8 mouse cellular contexts compared by ENCODE assay signal in genomic region chr19:56817851-56818526, GRCm38 (mm10). TPM values are rescaled to one million over a fixed set of nuclear protein-coding genes. Genes with fewer than 3 reads are reported as not detected.
DNase-seq lines count a peak whose midpoint lies in the region; ATAC-seq and TF ChIP-seq lines count a peak whose summit lies in the region.

No protein-coding gene starts in this region.

- DNase-seq in cerebellum, adult 11-12 months = peak; percentile 35
- DNase-seq in midbrain, postnatal 0 days (ENCODE audit: low spot score) = peak; percentile 60
- no peak for DNase-seq in midbrain, embryonic 11.5 days (ENCODE audit: low spot score, missing footprints)
- DNase-seq in hindbrain, embryonic 14.5 days (ENCODE audit: low spot score) = peak; percentile 42
- no peak for DNase-seq in c-Kit-positive CD71-positive TER-119-positive erythroid progenitor cells, embryonic 14.5 days (ENCODE audit: low spot score)

- peak overlapping the region; percentile 18; the same call in 1 of the 2 replicates for H3K4me2 ChIP-seq in midbrain, postnatal 0 days (ENCODE audit: low read depth, low read length, poor library complexity, severe bottlenecking)
- no peak overlapping the region for H3K4me2 ChIP-seq in midbrain, embryonic 11.5 days
- H3K4me2 ChIP-seq in hindbrain, embryonic 14.5 days (replicated peaks) = peak overlapping the region; percentile 12; the same call in 1 of the 2 replicates
- H3K4me2 ChIP-seq in lung, embryonic 15.5 days = peak overlapping the region; percentile 40

- H3K9ac ChIP-seq in midbrain, postnatal 0 days (replicated peaks; ENCODE audit: low read length, poor library complexity, severe bottlenecking) = no peak overlapping the region
- H3K9ac ChIP-seq in midbrain, embryonic 11.5 days (ENCODE audit: low read length) = no peak overlapping the region
- no peak overlapping the region for H3K9ac ChIP-seq in hindbrain, embryonic 14.5 days
- no peak overlapping the region for H3K9ac ChIP-seq in lung, embryonic 15.5 days

- no peaks in the 10 kb centered on the region for H3K9me3 ChIP-seq in midbrain, postnatal 0 days (ENCODE audit: low read length)
- no peaks in the 10 kb centered on the region for H3K9me3 ChIP-seq in midbrain, embryonic 11.5 days (ENCODE audit: control insufficient read depth, low read length)
- no peaks in the 10 kb centered on the region for H3K9me3 ChIP-seq in hindbrain, embryonic 14.5 days (ENCODE audit: control insufficient read depth, low read length)
- H3K9me3 ChIP-seq in lung, embryonic 15.5 days = no peaks in the 10 kb centered on the region

- peaks cover 12% of the 10 kb centered on the region; the same call in 1 of the 2 replicates for H3K4me1 ChIP-seq in midbrain, postnatal 0 days (ENCODE audit: insufficient read depth, low read length)
- peaks cover 10% of the 10 kb centered on the region; the same call in 1 of the 2 replicates for H3K4me1 ChIP-seq in midbrain, embryonic 11.5 days (ENCODE audit: control insufficient read depth, insufficient read depth, low read length)
- H3K4me1 ChIP-seq in hindbrain, embryonic 14.5 days (replicated peaks; ENCODE audit: control insufficient read depth, insufficient read depth, low read length) = peaks cover 31% of the 10 kb centered on the region
- H3K4me1 ChIP-seq in lung, embryonic 15.5 days = peaks cover 44% of the 10 kb centered on the region

- TF ChIP-seq CTCF in midbrain, postnatal 0 days (IDR thresholded peaks at IDR 0.05) = no peak

- peaks cover 1% of the 10 kb centered on the region for H3K36me3 ChIP-seq in midbrain, postnatal 0 days (ENCODE audit: insufficient read depth, low read length)
- peaks cover under 1% of the 10 kb centered on the region; the same call in 1 of the 2 replicates for H3K36me3 ChIP-seq in midbrain, embryonic 11.5 days (ENCODE audit: control insufficient read depth, insufficient read depth, low read length)
- H3K36me3 ChIP-seq in hindbrain, embryonic 14.5 days (replicated peaks; ENCODE audit: control insufficient read depth, insufficient read depth) = peaks cover 3% of the 10 kb centered on the region; the same call in 1 of the 2 replicates
- peaks cover 4% of the 10 kb centered on the region; the same call in 1 of the 2 replicates for H3K36me3 ChIP-seq in lung, embryonic 15.5 days

- H3K4me3 ChIP-seq in midbrain, postnatal 0 days (ENCODE audit: low read depth, low read length) = no peak overlapping the region
- no peak overlapping the region for H3K4me3 ChIP-seq in midbrain, embryonic 11.5 days (ENCODE audit: low read depth, low read length)
- H3K4me3 ChIP-seq in hindbrain, embryonic 14.5 days (replicated peaks; ENCODE audit: low read length) = no peak overlapping the region
- no peak overlapping the region for H3K4me3 ChIP-seq in lung, embryonic 15.5 days

- ATAC-seq in cerebellum, adult (ENCODE audit: insufficient number of reproducible peaks, low FRiP score, low TSS enrichment) = no peak
- no peak for ATAC-seq in midbrain, postnatal 0 days (ENCODE audit: low FRiP score)
- ATAC-seq in midbrain, embryonic 11.5 days (ENCODE audit: low FRiP score) = no peak
- ATAC-seq in hindbrain, embryonic 14.5 days (ENCODE audit: low FRiP score) = no peak
- ATAC-seq in lung, embryonic 15.5 days (ENCODE audit: borderline replicate concordance, extremely low read depth, low FRiP score, low TSS enrichment) = peak; percentile 58
- no peak for ATAC-seq in CD4-positive, CD25-positive, alpha-beta regulatory T cell, adult 4 months

- no peak overlapping the region for H3K27ac ChIP-seq in midbrain, postnatal 0 days (ENCODE audit: low read depth, low read length)
- H3K27ac ChIP-seq in midbrain, embryonic 11.5 days (ENCODE audit: low read depth, low read length) = no peak overlapping the region
- H3K27ac ChIP-seq in hindbrain, embryonic 14.5 days = no peak overlapping the region
- H3K27ac ChIP-seq in lung, embryonic 15.5 days = peak overlapping the region; percentile 85

- 46% methylated on average over 14 of the region's 14 CpGs for WGBS in midbrain, postnatal 0 days
- 79% methylated on average over 14 of the region's 14 CpGs for WGBS in midbrain, embryonic 11.5 days
- WGBS in hindbrain, embryonic 14.5 days = 47% methylated on average over 14 of the region's 14 CpGs
- 10% methylated on average over 14 of the region's 14 CpGs for WGBS in lung, embryonic 15.5 days

- H3K27me3 ChIP-seq in midbrain, postnatal 0 days (ENCODE audit: insufficient read depth, low read length) = no peaks in the 10 kb centered on the region
- no peaks in the 10 kb centered on the region for H3K27me3 ChIP-seq in midbrain, embryonic 11.5 days (ENCODE audit: control insufficient read depth, insufficient read depth, low read length)
- H3K27me3 ChIP-seq in hindbrain, embryonic 14.5 days (ENCODE audit: control insufficient read depth, insufficient read depth, low read length) = no peaks in the 10 kb centered on the region
- no peaks in the 10 kb centered on the region for H3K27me3 ChIP-seq in lung, embryonic 15.5 days

RNA-seq across cellular contexts. Expression of gene Ccdc186, which starts 4.0 kb away (rescaled TPM):
- total RNA-seq in midbrain, postnatal 0 days (2014; rRNA removed) = 13.5 and 30.1 TPM in 2 replicates
- 16.8 and 20.8 TPM in 2 replicates for polyA plus RNA-seq in midbrain, postnatal 0 days (2015; fragmentation: Nextera tagmentation; extraction: Ambion mirVana)
- 18.4 and 21.5 TPM in 2 replicates for polyA plus RNA-seq in midbrain, embryonic 11.5 days (2014; fragmentation: Nextera tagmentation; extraction: Ambion mirVana)
- polyA plus RNA-seq in hindbrain, embryonic 14.5 days (2014; fragmentation: Nextera tagmentation; extraction: Ambion mirVana) = 24.3 and 27.2 TPM in 2 replicates
- 26.2 and 27.8 TPM in 2 replicates for polyA plus RNA-seq in lung, embryonic 15.5 days (2015; fragmentation: Nextera tagmentation; extraction: Ambion mirVana)
- polyA plus RNA-seq in CD4-positive, CD25-positive, alpha-beta regulatory T cell, adult 4 months (2017; shearing (Covaris generic)) = 10 to 100 TPM; 11.1 to 13.1 TPM

RNA-seq across cellular contexts. Expression of gene Tdrd1, which starts 8.0 kb away (rescaled TPM):
- total RNA-seq in midbrain, postnatal 0 days (2014; rRNA removed) = 0.85 and 0.99 TPM in 2 replicates
- polyA plus RNA-seq in midbrain, postnatal 0 days (2015; fragmentation: Nextera tagmentation; extraction: Ambion mirVana) = 0.52 and 0.88 TPM in 2 replicates
- 0.27 and 0.50 TPM in 2 replicates for polyA plus RNA-seq in midbrain, embryonic 11.5 days (2014; fragmentation: Nextera tagmentation; extraction: Ambion mirVana)
- polyA plus RNA-seq in hindbrain, embryonic 14.5 days (2014; fragmentation: Nextera tagmentation; extraction: Ambion mirVana) = 1.1 and 1.3 TPM in 2 replicates
- polyA plus RNA-seq in lung, embryonic 15.5 days (2015; fragmentation: Nextera tagmentation; extraction: Ambion mirVana) = 0.81 and 0.94 TPM in 2 replicates
- not detected for polyA plus RNA-seq in CD4-positive, CD25-positive, alpha-beta regulatory T cell, adult 4 months (2017; shearing (Covaris generic))

RNA-seq across cellular contexts. Expression of gene Vwa2, which starts 56.1 kb away (rescaled TPM):
- total RNA-seq in midbrain, postnatal 0 days (2014; rRNA removed) = 0.77 and 1.4 TPM in 2 replicates
- 0.37 and 0.68 TPM in 2 replicates for polyA plus RNA-seq in midbrain, postnatal 0 days (2015; fragmentation: Nextera tagmentation; extraction: Ambion mirVana)
- polyA plus RNA-seq in midbrain, embryonic 11.5 days (2014; fragmentation: Nextera tagmentation; extraction: Ambion mirVana) = 0.18 and 0.26 TPM in 2 replicates
- 0.40 and 0.51 TPM in 2 replicates for polyA plus RNA-seq in hindbrain, embryonic 14.5 days (2014; fragmentation: Nextera tagmentation; extraction: Ambion mirVana)
- polyA plus RNA-seq in lung, embryonic 15.5 days (2015; fragmentation: Nextera tagmentation; extraction: Ambion mirVana) = 10.8 and 11.0 TPM in 2 replicates
- polyA plus RNA-seq in CD4-positive, CD25-positive, alpha-beta regulatory T cell, adult 4 months (2017; shearing (Covaris generic)) = not detected

Comparison
In these comparisons a context has a peak if more than half of its experiments do, and no peak if none do; other contexts are left out.
1. DNase-seq: peak in cerebellum, adult 11-12 months (single experiment), midbrain, postnatal 0 days (single experiment) and hindbrain, embryonic 14.5 days (single experiment); none in midbrain, embryonic 11.5 days (single experiment) and c-Kit-positive CD71-positive TER-119-positive erythroid progenitor cells, embryonic 14.5 days (single experiment).